Mouse (Mus musculus) kidney, embryonic 16.5 days (tissue): ENCODE results near the gene Bak1. TPM values are rescaled to one million over a fixed set of nuclear protein-coding genes. Genes with fewer than 3 reads are reported as not detected.
"Not testable (repeated sequence)": the region's sequence is repeated elsewhere in the genome, so short reads cannot be mapped to it uniquely, and the experiment has no call there.

ENCODE experiments used
- ATAC-seq: fragments of 200-750 bp; cut with Nextera tagmentation; 2 replicates; pipeline ENCODE4 v1.8.0; 2017; ENCODE audit warnings: moderate TSS enrichment; ENCODE audit not compliant: low FRiP score, low TSS enrichment
- H3K27ac ChIP-seq: fragments of 300-500 bp; sonication (generic); 2 replicates; pipeline ENCODE4 v1.5.1; 2014; ENCODE audit warnings: low read length
- H3K27me3 ChIP-seq: fragments of 300-500 bp; sonication (generic); 2 replicates; pipeline ENCODE4 v1.6.1; 2014; ENCODE audit warnings: low read length, control low read depth, mixed read lengths; ENCODE audit not compliant: insufficient read depth
- H3K36me3 ChIP-seq: fragments of 300-500 bp; sonication (generic); 2 replicates; pipeline ENCODE4 v1.6.1; 2014; ENCODE audit warnings: low read length, control low read depth, mixed read lengths; ENCODE audit not compliant: insufficient read depth
- H3K4me1 ChIP-seq: fragments of 300-500 bp; sonication (generic); 2 replicates; pipeline ENCODE4 v1.6.1; 2014; ENCODE audit warnings: low read length, control low read depth, mixed read lengths; ENCODE audit not compliant: insufficient read depth
- H3K4me2 ChIP-seq: fragments of 300-500 bp; sonication (generic); replicated peaks from 2 replicates; pipeline ENCODE4 v1.6.1; 2014; ENCODE audit warnings: low read depth, low read length
- H3K4me3 ChIP-seq: fragments of 300-500 bp; sonication (generic); 2 replicates; pipeline ENCODE4 v1.5.1; 2014; ENCODE audit warnings: mild to moderate bottlenecking, low read length
- H3K9ac ChIP-seq: fragments of 300-500 bp; sonication (generic); replicated peaks from 2 replicates; pipeline ENCODE4 v1.6.1; 2014; ENCODE audit warnings: low read length
- H3K9me3 ChIP-seq: fragments of 300-500 bp; sonication (generic); 2 replicates; pipeline ENCODE4 v1.6.1; 2016; ENCODE audit warnings: low read length, control low read depth
- WGBS: fragments of 180-500 bp; shearing (Covaris S2); extraction: QIAGEN DNeasy Blood & Tissue Kit; methylation state at CpG from one replicate; pipeline ENCODE4 v1.1.7; 2014; 5-methylcytosine and 5-hydroxymethylcytosine counted together
- polyA plus RNA-seq: library from polyadenylated mRNA; unstranded; fragments of >200 nt; fragmentation: Nextera tagmentation; extraction: Ambion mirVana; gene quantifications from 2 replicates; pipeline ENCODE4 v1.2.1, GENCODE M21; 2015

Bak1 gene
- polyA plus RNA-seq, 1 experiment from 2014 or later, result 7.4 TPM

GRCm38 (mm10) chr17:26979426-26979825 lies 49.4 kb downstream of the Bak1 start:
- no peak overlapping the region for H3K4me2 ChIP-seq
- peaks cover 5% of the 10 kb centered on the region for H3K4me1 ChIP-seq
- H3K36me3 ChIP-seq, result peaks cover 42% of the 10 kb centered on the region
- WGBS, result 79% methylated on average over 2 of the region's 2 CpGs
- H3K9me3 ChIP-seq, result no peaks in the 10 kb centered on the region
- no peaks in the 10 kb centered on the region for H3K27me3 ChIP-seq
- no peak for ATAC-seq
- H3K9ac ChIP-seq, result no peak overlapping the region
- H3K27ac ChIP-seq, result no peak overlapping the region
- no peak overlapping the region for H3K4me3 ChIP-seq

- H3K9ac ChIP-seq, H3K27me3 ChIP-seq, H3K4me2 ChIP-seq, ATAC-seq, H3K9me3 ChIP-seq, H3K27ac ChIP-seq, H3K4me3 ChIP-seq: not testable (repeated sequence)
- peaks cover 14% of the 10 kb centered on the region for H3K4me1 ChIP-seq
- H3K36me3 ChIP-seq, result peaks cover 42% of the 10 kb centered on the region
- 88% methylated on average over 6 of the region's 6 CpGs for WGBS
Observed at GRCm38 (mm10) chr17:26977354-26977753, 51.5 kb downstream of the Bak1 start.

- no peak overlapping the region for H3K9ac ChIP-seq
- H3K4me2 ChIP-seq, result no peak overlapping the region
- peaks cover 28% of the 10 kb centered on the region for H3K4me1 ChIP-seq
- H3K4me3 ChIP-seq, result no peak overlapping the region
- no peaks in the 10 kb centered on the region for H3K27me3 ChIP-seq
- no peak for ATAC-seq
- peaks cover 37% of the 10 kb centered on the region for H3K36me3 ChIP-seq
- no peak overlapping the region for H3K27ac ChIP-seq
- H3K9me3 ChIP-seq, result no peaks in the 10 kb centered on the region
Observed at GRCm38 (mm10) chr17:26975415-26975814, 53.4 kb downstream of the Bak1 start.

- H3K9ac ChIP-seq, result no peak overlapping the region
- no peak overlapping the region for H3K4me3 ChIP-seq
- peaks cover 37% of the 10 kb centered on the region for H3K36me3 ChIP-seq
- H3K27ac ChIP-seq, result no peak overlapping the region
- peak overlapping the region; percentile 72; the same call in 1 of the 2 replicates for H3K4me2 ChIP-seq
- H3K4me1 ChIP-seq, result peaks cover 28% of the 10 kb centered on the region
- no peaks in the 10 kb centered on the region for H3K9me3 ChIP-seq
- ATAC-seq, result no peak
- no peaks in the 10 kb centered on the region for H3K27me3 ChIP-seq
- WGBS, result 90% methylated on average over 15 of the region's 15 CpGs
Observed at GRCm38 (mm10) chr17:26974547-26974946, 54.3 kb downstream of the Bak1 start.

GRCm38 (mm10) chr17:26972703-26973574 lies 55.9 kb downstream of the Bak1 start, which contains the start of gene Zbtb9:
TSS of gene Zbtb9 (plus strand) at chr17:26973167.
- H3K9ac ChIP-seq, result peak within 1 kb of the TSS; percentile 95
- peak within 1 kb of the TSS; percentile 91 for H3K27ac ChIP-seq
- H3K4me1 ChIP-seq, result peaks cover 28% of the 10 kb centered on the region
- ATAC-seq, result peak; percentile 99
- H3K4me3 ChIP-seq, result peak within 1 kb of the TSS; percentile 97
- H3K36me3 ChIP-seq, result peaks cover 30% of the 10 kb centered on the region
- H3K4me2 ChIP-seq, result peak within 1 kb of the TSS; percentile 80
- no peaks in the 10 kb centered on the region for H3K9me3 ChIP-seq
- under 1% methylated on average over 75 of the region's 75 CpGs for WGBS
- H3K27me3 ChIP-seq, result no peaks in the 10 kb centered on the region

GRCm38 (mm10) chr17:26972107-26972506 lies 56.7 kb downstream of the Bak1 start:
- Histone ChIP-seq H3K27me3 (no peaks in the 10 kb centered on the region), H3K9me3 (no peaks in the 10 kb centered on the region), H3K4me3 (peak overlapping the region; percentile 97), H3K4me2 (peak overlapping the region; percentile 80), H3K36me3 (peaks cover 27% of the 10 kb centered on the region), H3K9ac (peak overlapping the region; percentile 95), H3K27ac (peak overlapping the region; percentile 91), H3K4me1 (peaks cover 28% of the 10 kb centered on the region)
- 1% methylated on average over 3 of the region's 3 CpGs for WGBS
- no peak for ATAC-seq

- Histone ChIP-seq H3K36me3 (peaks cover 25% of the 10 kb centered on the region), H3K27me3 (no peaks in the 10 kb centered on the region), H3K27ac (no peak overlapping the region), H3K4me3 (peak overlapping the region; percentile 97), H3K9ac (peak overlapping the region; percentile 95), H3K4me1 (peaks cover 28% of the 10 kb centered on the region), H3K4me2 (peak overlapping the region; percentile 80), H3K9me3 (no peaks in the 10 kb centered on the region)
- 68% methylated on average over 8 of the region's 8 CpGs for WGBS
- no peak for ATAC-seq
Observed at GRCm38 (mm10) chr17:26971247-26971905, 57.4 kb downstream of the Bak1 start.

GRCm38 (mm10) chr17:26970221-26970620 lies 58.6 kb downstream of the Bak1 start:
- ATAC-seq, result no peak
- Histone ChIP-seq H3K27ac (no peak overlapping the region), H3K4me3 (no peak overlapping the region), H3K4me2 (no peak overlapping the region), H3K9ac (no peak overlapping the region), H3K9me3 (no peaks in the 10 kb centered on the region), H3K27me3 (no peaks in the 10 kb centered on the region), H3K36me3 (peaks cover 27% of the 10 kb centered on the region), H3K4me1 (peaks cover 28% of the 10 kb centered on the region)
- WGBS, result 72% methylated on average over 12 of the region's 12 CpGs
